Mouse (Mus musculus) cerebellum, adult 18-20 months (tissue): ENCODE data around the gene Gata3.

ENCODE experiments used
- DNase-seq, 2 experiments: peaks; one replicate each; pipeline ENCODE4 v3.0.0; 2021

Gata3 gene

GRCm38 (mm10) chr2:9889651-9890183 is at the start of gene Gata3:
Gata3 (minus strand) TSS chr2:9890034.
- no peak for DNase-seq

GRCm38 (mm10) chr2:9939250-9939649 is 49.4 kb upstream of the Gata3 start:
- DNase-seq: no peak

- DNase-seq: no peak
Measured at GRCm38 (mm10) chr2:9935965-9936364, 46.1 kb upstream of the Gata3 start.

DNA sequence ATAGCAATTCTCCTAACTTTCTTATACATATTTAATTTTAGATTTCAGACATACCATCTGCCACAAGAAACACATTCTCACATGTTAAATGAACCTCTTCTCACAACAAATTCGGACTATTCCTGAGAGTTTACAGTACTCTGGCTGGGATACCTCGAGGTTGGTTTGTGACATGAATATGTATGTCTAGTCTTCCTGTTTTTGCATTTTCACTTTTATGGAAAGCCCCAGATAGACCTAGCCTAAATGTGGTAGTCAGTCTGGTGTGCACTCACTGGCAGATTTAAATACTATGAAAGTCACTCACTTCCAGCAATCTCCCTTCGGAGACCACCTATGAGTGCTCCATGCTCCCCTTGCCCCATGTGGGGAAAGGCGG is 37.1 kb upstream of the Gata3 start:
- DNase-seq: no peak

DNA sequence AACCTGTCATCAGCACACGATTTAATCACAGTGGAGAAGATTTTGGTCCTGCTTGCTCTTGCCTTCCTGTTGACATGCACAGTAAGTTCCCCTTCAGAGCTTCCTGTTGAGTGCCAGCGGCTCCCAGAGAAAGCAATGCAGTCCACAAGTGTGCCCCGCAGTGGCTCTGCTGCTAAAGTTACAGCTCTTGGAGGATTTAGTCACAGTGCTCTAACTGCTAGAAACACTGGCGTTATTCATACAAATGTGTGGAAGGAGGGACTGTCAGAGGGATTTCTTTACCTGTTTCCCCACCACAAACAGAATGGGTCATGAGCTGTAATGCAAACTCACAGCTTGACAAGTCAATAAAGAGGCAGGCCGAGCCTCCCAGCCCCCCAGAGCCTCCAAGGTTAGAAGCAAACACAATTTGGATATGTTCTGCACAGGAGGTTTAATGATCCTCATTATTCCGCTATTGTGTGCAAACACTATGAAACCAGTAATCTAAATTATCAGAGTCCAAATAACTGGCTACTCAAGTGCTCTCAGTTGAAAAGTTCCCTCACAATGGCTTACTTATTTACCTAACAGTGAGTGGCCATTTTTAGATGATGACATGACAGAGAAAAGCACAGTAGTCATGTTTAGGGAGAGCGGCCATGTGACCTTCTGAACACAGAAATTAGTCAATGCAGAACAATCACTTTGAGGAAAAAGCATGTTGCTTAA is 36.5 kb upstream of the Gata3 start:
- no peak for DNase-seq

DNA sequence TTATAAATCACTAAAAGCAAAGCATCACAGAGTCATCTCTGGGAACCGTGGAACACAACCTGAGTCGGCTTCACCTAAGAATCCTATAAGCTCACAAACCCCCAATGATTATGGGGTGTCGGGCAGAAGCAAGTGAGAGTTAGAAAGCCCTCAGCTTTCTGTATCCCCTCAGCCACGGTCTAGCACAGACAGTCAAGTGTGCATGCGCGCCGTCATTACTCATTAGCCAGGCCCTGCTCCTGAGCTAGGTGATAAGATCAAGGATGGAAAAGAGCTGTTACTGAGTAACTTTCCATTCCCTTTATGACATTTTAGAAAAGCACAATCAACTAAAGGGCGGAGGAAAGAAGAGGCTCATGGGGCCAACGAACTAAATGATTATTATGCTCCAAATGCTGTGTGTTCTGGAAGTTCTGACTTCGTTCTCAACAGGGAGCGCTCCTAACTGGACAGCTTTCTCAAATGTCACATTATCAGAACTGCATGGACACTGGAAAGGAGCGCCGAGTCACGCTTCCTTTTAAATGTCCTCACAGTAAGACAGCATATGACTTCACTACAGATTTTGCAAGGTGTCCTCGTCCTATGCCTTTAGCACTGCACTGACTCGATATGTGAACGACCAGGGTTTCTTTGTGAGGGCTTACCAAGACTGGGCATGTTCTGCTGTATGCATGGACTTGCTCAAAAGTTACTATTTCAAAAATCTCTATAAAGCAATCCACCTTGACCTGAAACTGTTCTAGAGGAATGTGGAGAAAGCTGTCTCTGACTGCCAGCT is 29.0 kb upstream of the Gata3 start:
- no peak for DNase-seq

DNA sequence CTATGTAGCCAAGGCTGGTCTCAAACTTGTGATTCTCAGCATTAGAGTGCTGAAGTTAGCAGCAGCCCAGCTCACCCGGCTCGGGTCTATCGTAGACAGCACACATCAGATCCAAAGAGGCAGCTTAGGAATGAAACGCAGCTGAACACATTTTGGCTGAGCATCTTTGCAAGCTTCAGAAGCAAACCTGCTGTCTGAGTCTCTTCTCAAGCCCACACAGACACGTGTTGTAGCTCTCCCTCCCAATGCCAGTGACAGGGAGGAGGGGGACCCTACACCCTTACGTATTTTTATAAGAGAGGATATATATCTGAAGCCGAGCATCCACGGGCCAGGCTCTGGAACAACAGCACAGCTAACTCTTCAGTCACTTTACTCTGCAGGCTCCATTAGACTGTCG is 27.8 kb upstream of the Gata3 start:
- no peak for DNase-seq

DNA sequence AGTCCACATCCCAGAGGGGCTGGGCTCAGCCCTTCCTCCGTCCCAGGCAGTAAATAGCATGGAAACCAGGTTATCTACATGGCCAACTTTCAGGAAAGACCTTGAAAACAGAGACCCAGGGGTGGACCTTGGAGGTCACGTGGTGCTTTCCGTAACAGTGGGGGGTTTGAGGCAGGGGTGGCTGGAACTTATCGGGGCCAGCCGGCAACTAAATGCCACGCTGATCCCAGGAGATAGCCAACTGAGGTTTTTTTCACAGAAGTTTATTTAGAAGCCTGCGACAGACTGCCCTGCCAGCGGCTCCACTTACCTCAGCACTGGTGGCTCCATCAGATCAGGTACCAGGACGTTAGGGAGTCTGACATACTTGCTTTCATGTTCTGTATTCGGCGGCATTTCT is 16.2 kb upstream of the Gata3 start:
- no peak for DNase-seq

GRCm38 (mm10) chr2:9903854-9904560 is 14.2 kb upstream of the Gata3 start:
- DNase-seq: no peak

GRCm38 (mm10) chr2:9897846-9898245 is 8.0 kb upstream of the Gata3 start:
- no peak for DNase-seq

- DNase-seq: no peak
Measured at GRCm38 (mm10) chr2:9896097-9896770, 6.4 kb upstream of the Gata3 start.

- DNase-seq: no peak
Measured at GRCm38 (mm10) chr2:9894836-9895593, 5.2 kb upstream of the Gata3 start.

- no peak for DNase-seq
Measured at GRCm38 (mm10) chr2:9893272-9893953, 3.6 kb upstream of the Gata3 start.

DNA sequence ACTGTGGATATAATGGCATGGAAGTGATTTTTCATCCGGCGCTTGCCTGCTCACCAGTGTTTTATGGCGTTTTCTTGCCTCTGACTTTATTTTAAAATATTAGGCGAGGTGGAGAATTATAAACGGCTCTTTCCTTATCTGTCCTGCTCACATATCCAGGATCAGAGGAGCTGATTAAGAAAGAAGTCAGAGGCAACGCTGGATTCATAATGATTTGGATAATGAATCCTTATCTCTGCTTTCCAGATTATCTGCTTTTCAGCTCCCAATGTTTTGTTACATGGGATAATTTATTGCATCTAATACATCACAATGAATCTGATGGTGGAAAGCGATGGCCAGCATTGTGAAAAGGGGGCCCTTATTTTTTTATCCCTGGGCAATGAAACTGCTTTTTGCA is 2.7 kb upstream of the Gata3 start:
- no peak for DNase-seq

- DNase-seq: no peak
Measured at GRCm38 (mm10) chr2:9890906-9891305, 1.1 kb upstream of the Gata3 start.

DNA sequence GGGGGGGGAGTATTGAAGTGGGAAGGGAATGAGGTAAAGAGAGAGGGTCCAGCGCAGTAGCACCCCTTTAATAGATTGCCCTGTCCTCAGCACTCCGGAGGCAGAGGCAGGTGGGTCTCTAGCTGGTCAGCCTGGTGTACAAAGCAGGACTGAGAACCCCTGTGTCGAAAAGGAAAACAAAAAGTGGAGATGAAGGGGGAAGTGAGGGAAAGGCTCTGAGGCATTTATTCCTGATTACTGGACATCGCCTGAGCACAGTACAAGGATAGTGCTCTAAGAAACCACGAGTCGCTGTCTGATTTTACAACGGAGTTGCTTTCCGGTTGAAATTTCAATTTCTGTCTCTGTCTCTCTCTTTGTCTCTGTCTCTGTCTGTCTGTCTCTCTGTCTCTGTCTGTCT is 417 bp upstream of the Gata3 start:
- DNase-seq: no peak

DNA sequence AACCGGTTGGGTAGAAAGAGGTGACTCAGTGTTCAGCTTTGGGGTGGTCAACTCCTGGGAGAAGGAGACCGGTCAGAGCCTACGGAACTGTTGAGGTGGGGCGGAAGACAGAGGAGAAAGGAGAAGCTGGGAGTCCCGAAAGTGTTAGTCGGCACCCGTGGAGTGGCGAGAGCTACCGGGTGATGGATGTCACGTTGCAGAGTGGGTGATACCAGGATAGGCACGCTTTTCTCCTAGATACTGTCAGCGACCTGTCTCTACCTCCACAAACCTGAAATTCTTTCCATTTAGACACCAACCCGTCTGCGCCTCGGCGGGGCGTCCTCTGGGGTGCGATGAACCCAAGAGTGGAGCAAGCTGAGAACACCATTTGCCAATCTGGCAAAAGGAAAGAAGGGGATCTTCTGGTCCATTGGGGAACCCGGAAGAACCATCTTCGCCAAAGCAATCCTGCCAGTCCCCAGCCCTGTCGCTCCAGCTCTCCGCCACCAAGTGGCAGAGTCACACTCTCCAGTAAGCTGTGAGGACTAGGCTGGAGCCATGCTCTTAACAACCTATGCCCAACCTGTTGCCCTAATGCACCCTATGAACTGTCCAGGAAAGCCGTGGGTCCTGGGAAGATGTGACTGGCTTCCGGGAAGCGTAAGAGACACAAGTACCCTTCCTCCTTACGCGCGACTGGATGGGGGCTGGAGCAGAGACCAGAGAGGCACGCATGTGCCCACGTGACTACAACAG is 752 bp downstream of the Gata3 start, which contains the start of gene 9230102O04Rik:
9230102O04Rik (minus strand) TSS at position 628 of the 738 bp plus-strand sequence.
- DNase-seq: no peak

GRCm38 (mm10) chr2:9887636-9888035 is 2.2 kb downstream of the Gata3 start:
- no peak for DNase-seq

GRCm38 (mm10) chr2:9886921-9887610 is 2.8 kb downstream of the Gata3 start:
- no peak for DNase-seq

DNA sequence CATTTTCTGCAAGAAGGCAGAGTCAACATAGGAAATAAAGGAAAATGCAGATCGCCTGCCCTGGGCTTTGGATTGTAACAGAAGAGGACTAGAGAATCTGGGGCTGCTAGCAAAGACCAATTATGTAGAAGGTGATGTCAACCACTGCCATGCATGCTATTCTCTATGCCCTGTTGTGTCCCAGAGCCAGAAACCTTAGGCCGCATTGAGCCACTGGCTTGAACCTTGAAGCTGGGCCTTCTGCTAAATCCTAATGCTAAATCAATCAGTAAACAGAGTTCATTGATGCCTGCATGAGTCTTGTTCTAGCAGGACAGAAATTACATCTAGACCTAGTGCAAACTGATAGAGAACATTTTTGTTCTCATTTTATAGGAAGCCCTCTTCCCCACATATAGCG is 3.8 kb downstream of the Gata3 start:
- no peak for DNase-seq
